Mouse (Mus musculus): Measurements from ENCODE around the gene Elf2. TPM values are rescaled to one million over a fixed set of nuclear protein-coding genes. Genes with fewer than 3 reads are reported as not detected.

Gene Elf2
- polyA plus RNA-seq, 1 experiment from 2014 or later = 35.4 TPM

DNA sequence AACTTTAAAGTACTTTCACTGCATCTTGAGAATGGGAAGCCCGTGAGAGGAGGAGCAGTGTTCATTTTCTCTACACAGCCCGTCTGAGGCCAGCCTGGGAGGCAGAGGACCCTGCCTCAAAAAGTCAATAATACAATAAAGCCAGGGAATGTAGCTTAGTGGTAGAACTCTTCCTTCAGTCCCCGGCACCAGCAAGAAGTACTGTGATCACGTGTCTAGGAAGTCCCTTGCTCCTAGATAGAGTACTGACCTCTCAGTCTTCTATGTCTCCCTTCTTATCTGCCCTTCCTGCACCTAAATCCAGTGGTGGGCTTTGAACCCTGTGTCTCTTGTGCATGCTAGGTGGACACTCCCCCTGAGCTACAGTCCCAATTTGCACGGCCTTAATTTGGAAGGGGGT is 109.6 kb downstream of the Elf2 start:
- Histone ChIP-seq H3K36me3 (no peaks in the 10 kb centered on the region), H3K4me3 (no peak overlapping the region), H3K27ac (0 out of 2 replicates have a peak overlapping the region, but pooled peaks have one; percentile 5), H3K4me1 (replicated peaks) (peaks cover 36% of the 10 kb centered on the region), H3K9me3 (no peaks in the 10 kb centered on the region), H3K27me3 (ENCODE audit: insufficient read depth, poor library complexity, severe bottlenecking) (no peaks in the 10 kb centered on the region)
- WGBS = 87% methylated on average over 5 of the region's 5 CpGs
- DNase-seq (ENCODE audit: low spot score) = no peak

DNA sequence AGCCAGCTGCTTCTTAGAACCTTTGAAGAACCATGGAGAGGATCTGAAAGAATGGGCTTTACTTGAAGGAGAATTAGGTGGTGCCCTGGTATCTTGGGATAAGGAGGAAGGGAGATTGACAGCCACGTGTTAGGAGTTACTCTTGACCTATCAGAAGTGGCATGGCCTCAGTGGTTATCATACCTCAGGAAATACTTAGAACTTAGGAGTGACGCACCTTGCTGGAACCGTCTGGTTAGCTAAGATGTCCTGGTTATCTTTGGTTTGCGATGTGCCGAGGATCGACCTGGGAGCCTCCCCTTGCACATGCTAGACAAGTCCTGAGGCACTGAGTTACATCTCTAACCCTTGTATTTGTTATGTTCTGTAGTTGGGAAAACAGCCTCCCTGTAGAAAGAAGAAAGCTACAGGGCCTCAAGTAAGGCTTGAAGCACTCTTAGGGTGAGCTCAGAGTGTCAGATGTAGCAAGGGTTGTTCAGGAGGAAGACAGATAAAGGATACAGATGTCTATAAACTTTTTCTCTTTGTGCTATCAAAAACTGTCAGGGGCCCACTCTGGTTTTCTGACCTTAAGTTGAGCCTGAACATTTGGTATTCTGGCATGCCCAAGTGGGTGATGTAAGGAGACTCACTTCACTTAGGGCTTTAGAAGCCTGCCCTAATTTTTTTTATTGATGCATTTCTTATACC is 110.2 kb downstream of the Elf2 start:
- no peaks in the 10 kb centered on the region for H3K36me3 ChIP-seq
- 94% methylated on average over 6 of the region's 6 CpGs for WGBS

DNA sequence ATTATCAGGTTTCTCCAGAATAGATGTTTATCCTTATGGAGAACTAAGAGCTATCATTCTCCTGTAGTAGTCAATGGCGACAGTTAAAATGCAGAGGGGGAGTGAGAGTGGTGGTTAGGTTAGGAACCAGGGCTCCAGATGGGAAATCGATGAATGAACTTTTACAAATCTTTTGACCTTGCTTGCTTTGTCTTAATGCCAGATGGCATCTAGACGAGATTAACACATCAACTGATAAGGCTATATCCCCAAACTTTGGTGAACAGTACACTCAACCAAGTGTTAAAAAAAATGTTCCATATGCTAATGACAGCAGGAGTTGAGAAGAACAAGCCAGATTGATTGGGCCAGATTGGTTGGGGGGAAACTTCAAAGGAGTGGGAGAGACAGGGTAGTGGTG is 111.2 kb downstream of the Elf2 start:
- peaks cover 35% of the 10 kb centered on the region for H3K4me1 ChIP-seq (replicated peaks)
- 88% methylated on average over 3 of the region's 3 CpGs for WGBS
- H3K27ac ChIP-seq = no peak overlapping the region
- no peaks in the 10 kb centered on the region for H3K27me3 ChIP-seq (ENCODE audit: insufficient read depth, poor library complexity, severe bottlenecking)
- DNase-seq (ENCODE audit: low spot score) = no peak
- H3K4me3 ChIP-seq = no peak overlapping the region
- H3K36me3 ChIP-seq = no peaks in the 10 kb centered on the region
- H3K9me3 ChIP-seq = no peaks in the 10 kb centered on the region

More for the DNA sequence above, 110.2 kb downstream of the Elf2 start:
- Histone ChIP-seq H3K4me3 (no peak overlapping the region), H3K9me3 (no peaks in the 10 kb centered on the region), H3K27ac (no peak overlapping the region), H3K4me1 (replicated peaks) (peaks cover 42% of the 10 kb centered on the region), H3K27me3 (ENCODE audit: insufficient read depth, poor library complexity, severe bottlenecking) (no peaks in the 10 kb centered on the region)
- no peak for DNase-seq (ENCODE audit: low spot score)

DNA sequence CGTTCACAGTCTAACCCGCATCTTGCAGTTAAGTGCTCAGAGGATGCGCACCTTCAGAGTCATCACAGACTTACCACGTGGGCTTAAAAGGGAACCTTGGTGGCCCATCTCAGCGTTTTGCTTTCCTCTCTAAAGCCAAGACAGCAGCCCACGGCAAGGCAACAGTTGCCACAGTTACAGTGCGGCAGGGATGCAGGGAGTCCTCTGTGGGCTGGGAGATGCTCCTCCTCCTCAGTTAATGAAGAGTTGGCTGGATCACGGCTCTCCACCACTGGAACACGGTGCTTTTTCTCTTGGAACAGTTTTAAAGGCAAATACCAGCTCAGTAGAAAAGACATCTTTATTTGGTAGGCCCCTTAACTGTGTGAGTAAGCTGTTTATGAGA is 111.7 kb downstream of the Elf2 start:
- Histone ChIP-seq H3K4me3 (no peak overlapping the region), H3K4me1 (replicated peaks) (peaks cover 36% of the 10 kb centered on the region), H3K9me3 (no peaks in the 10 kb centered on the region), H3K36me3 (no peaks in the 10 kb centered on the region), H3K27me3 (ENCODE audit: insufficient read depth, poor library complexity, severe bottlenecking) (no peaks in the 10 kb centered on the region), H3K27ac (no peak overlapping the region)
- WGBS = 87% methylated on average over 9 of the region's 9 CpGs
- DNase-seq (ENCODE audit: low spot score) = no peak

DNA sequence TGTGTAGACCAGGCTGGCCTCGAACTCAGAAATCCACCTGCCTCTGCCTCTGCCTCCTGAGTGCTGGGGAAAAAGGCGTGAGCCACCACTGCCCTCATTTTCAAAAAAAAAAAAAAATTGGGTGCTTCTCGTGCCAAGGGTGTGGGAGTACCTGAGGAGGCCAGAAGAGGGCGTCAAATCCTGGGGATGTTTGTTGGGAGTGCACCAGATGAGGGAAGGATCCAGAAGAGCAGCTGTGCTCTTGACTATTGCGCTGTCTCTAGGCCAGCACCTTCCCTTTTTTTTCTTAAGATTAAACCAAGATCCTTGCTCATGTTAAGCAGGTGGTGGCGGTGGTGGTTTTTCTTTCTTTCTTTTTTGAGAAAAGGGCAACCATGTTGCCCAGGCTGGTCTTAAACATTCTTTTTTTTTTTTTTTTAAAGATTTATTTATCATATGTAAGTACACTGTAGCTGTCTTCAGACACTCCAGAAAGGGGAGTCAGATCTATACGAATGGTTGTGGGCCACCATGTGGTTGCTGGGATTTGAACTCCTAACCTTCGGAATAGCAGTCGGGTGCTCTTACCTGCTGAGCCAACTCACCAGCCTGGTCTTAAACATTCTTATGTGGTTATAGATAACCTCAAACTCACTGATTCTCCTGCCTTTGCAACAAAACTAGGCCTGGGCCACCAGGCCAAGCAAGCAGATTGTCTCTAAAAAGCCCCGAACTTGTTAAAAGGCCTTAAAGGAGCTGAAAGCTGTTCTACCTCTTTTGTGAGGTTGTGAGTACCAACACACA is 112.2 kb downstream of the Elf2 start:
- Histone ChIP-seq H3K27me3 (ENCODE audit: insufficient read depth, poor library complexity, severe bottlenecking) (peaks cover 2% of the 10 kb centered on the region; the same call in 1 of the 2 replicates), H3K4me1 (replicated peaks) (peaks cover 38% of the 10 kb centered on the region), H3K4me3 (no peak overlapping the region), H3K27ac (no peak overlapping the region), H3K9me3 (no peaks in the 10 kb centered on the region), H3K36me3 (no peaks in the 10 kb centered on the region)
- 82% methylated on average over 10 of the region's 10 CpGs for WGBS
- DNase-seq (ENCODE audit: low spot score) = peak; percentile 37

DNA sequence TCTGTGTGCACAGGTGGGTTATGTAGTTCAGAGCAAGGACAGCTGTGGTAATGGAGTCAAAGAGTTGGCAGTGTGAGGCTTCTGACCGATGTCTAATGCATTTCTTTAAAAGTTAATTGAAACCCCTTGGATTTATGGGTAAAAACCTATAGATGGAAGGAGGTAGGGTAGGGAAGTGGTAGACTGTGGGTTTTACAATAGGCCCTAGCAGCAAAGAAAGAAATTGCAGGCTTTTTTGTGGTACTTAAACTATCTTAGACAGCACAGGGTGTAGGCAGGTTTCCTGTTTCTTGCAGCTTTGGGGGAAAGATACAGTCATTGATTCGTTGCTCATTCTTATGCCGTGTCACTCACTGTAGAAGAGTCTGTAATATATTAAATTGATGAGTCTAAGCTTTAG is 113.9 kb downstream of the Elf2 start:
- H3K4me3 ChIP-seq = peak overlapping the region; percentile 92; the same call in 1 of the 2 replicates

DNA sequence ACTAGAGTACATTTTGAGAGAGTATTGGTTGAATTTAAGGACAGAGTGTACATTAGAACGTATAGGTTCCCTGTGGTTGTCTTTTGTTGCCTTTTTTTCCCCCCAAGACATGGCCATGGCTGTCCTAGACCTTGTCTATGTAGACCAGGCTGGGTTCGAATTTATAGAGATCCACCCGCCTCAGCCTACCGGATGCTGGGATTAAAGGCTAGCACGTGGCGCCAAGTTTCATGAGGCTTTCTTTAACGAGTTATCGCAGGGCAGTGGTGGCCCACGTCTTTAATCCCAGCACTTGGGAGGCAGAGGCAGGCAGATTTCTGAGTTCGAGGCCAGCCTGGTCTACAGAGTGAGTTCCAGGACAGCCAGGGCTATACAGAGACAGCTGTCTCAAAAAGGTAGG is 114.5 kb downstream of the Elf2 start:
- H3K36me3 ChIP-seq = no peaks in the 10 kb centered on the region
- peak overlapping the region; percentile 92 for H3K4me3 ChIP-seq
- DNase-seq (ENCODE audit: low spot score) = no peak
- H3K27ac ChIP-seq = no peak overlapping the region
- no peaks in the 10 kb centered on the region for H3K9me3 ChIP-seq
- H3K4me1 ChIP-seq (replicated peaks) = peaks cover 48% of the 10 kb centered on the region
- 95% methylated on average over 10 of the region's 10 CpGs for WGBS
- H3K27me3 ChIP-seq (ENCODE audit: insufficient read depth, poor library complexity, severe bottlenecking) = peaks cover 9% of the 10 kb centered on the region; the same call in 1 of the 2 replicates

More for the DNA sequence above, 113.9 kb downstream of the Elf2 start:
- DNase-seq (ENCODE audit: low spot score) = no peak
- Histone ChIP-seq H3K27ac (no peak overlapping the region), H3K36me3 (no peaks in the 10 kb centered on the region), H3K27me3 (ENCODE audit: insufficient read depth, poor library complexity, severe bottlenecking) (peaks cover 9% of the 10 kb centered on the region; the same call in 1 of the 2 replicates), H3K4me1 (replicated peaks) (peaks cover 48% of the 10 kb centered on the region), H3K9me3 (no peaks in the 10 kb centered on the region)
- 92% methylated on average over 3 of the region's 3 CpGs for WGBS

DNA sequence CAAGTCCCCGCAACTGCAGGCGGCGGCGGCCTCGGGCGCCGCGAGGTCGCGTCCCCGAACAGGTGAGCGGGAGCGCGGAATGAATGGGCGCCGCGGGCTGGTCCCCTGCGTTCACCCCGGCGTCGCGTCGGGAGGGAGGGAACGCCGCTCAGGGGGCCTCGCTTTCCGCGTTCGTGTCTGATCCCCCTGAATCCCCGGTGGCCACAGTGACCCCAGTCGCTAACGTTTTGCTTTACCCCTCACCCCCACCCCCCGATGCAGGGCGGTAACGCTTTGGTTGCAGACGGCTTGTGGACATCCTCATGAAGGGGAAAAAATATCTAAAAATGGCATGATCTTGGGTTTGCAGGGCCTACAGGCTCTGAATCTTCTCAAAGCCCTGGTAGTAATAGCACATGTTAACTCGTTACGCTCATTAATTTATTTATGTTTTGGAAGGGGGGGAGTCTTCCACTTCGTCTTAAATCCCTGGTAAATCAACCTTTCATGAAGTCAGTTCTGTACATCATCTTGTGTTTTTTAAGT is 115.2 kb downstream of the Elf2 start:
- WGBS = under 1% methylated on average over 39 of the region's 39 CpGs
- Histone ChIP-seq H3K27me3 (ENCODE audit: insufficient read depth, poor library complexity, severe bottlenecking) (peaks cover 9% of the 10 kb centered on the region; the same call in 1 of the 2 replicates), H3K4me1 (replicated peaks) (peaks cover 51% of the 10 kb centered on the region), H3K4me3 (peak overlapping the region; percentile 92), H3K36me3 (no peaks in the 10 kb centered on the region), H3K9me3 (no peaks in the 10 kb centered on the region), H3K27ac (peak overlapping the region; percentile 100)
- DNase-seq (ENCODE audit: low spot score) = no peak

DNA sequence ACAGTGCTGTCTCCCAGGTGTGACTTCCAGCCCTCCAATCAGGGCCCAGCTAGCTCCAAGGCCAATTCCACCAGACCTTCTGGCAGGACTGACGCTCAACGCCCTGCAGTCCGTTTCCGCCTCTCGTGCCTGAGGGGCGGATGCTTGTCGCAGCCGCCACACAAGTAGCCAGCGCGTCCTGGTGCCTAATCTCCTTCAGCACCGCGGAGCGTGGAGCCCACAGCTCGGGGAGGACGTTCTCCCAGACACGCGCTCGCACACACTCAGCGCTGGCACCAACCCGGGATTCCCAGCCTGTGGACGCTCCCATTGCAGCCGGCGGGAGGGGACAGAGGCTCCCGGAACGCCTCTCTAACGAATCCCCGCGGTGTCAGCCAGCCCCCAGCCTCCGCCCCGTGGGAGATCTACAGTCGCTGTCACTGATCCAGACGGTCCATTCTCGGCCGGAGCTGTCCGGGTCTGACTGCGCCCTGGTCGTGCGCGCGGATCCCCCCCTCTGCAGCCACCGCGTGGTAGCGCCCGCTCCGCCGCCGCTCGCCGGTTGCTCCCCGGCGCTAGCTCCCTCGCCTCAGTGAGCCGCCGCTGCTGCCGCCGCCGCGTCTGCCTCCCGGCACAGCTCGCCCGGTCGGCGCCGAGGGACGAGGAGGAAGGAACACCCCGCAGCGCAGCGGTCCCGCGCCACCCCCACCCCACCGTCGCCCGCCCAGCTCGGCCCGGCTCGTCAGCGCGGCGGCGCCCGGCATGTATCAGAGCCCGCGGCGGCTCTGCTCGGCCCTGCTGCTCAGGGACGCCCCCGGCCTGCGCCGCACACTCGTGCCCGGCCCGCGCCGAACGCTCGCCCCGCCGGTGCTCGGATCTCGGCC is 115.9 kb downstream of the Elf2 start, which contains the start of gene Noct:
Gene Noct, plus strand, starts transcription at position 85 of the 863 bp plus-strand sequence.
- Histone ChIP-seq H3K36me3 (no peaks in the 10 kb centered on the region), H3K27ac (peak within 1 kb of the TSS; percentile 100), H3K9me3 (no peaks in the 10 kb centered on the region), H3K27me3 (ENCODE audit: insufficient read depth, poor library complexity, severe bottlenecking) (peaks cover 9% of the 10 kb centered on the region; the same call in 1 of the 2 replicates), H3K4me1 (replicated peaks) (peaks cover 51% of the 10 kb centered on the region), H3K4me3 (peak within 1 kb of the TSS; percentile 92)
- under 1% methylated on average over 100 of the region's 100 CpGs for WGBS
- peak; percentile 89 for DNase-seq (ENCODE audit: low spot score)

DNA sequence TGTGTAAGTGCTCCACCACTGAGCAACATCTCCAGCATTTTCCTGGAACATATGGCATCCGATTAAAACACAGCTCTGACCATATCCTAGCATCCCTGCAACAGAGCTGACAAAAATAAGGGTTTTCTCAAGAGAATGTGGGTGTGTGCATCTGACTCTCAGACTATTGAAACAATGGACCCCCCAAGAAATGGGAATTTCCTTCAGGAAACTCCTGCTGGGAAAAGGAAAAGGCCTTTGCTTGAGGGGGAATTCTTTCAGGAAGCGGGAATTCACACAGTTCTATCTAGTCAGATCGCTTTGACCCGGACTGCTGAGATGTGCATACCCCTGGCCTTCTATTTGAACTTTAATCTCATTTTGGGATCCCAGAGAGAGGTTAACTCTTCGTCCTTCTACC is 116.9 kb downstream of the Elf2 start:
- 14% methylated on average over 5 of the region's 5 CpGs for WGBS
- no peak for DNase-seq (ENCODE audit: low spot score)
- no peaks in the 10 kb centered on the region for H3K36me3 ChIP-seq
- peaks cover 9% of the 10 kb centered on the region; the same call in 1 of the 2 replicates for H3K27me3 ChIP-seq (ENCODE audit: insufficient read depth, poor library complexity, severe bottlenecking)
- no peaks in the 10 kb centered on the region for H3K9me3 ChIP-seq
- peaks cover 46% of the 10 kb centered on the region for H3K4me1 ChIP-seq (replicated peaks)
- H3K27ac ChIP-seq = peak overlapping the region; percentile 100; the same call in 1 of the 2 replicates
- peak overlapping the region; percentile 92; the same call in 1 of the 2 replicates for H3K4me3 ChIP-seq

DNA sequence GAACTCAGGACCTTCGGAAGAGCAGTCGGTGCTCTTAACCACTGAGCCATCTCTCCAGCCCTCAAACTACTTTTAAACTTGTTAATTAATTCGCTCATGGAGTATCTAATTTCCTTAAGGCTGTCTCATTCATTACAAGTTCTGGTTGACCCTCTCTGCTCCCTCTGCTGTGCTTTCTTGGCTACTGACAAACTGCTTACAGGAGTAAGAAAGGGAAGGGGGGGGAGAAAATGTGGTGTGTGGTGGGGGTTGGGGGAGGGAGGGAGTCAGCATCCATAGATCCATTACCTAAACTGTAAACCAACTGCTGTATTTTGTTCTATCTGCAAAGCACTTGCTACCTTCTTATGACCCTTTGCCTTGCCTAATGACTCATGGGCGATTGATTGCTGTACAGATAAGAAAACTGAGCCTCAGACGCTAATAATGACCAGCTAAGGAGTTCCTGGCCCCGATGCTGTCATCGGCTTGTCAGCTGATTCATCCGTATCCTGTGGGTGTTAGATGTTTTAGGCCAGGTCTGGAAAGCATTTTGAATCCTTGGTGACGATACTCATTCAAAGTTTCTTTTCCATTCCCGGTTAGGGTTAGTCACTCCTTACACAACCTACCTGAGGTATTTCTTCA is 117.5 kb downstream of the Elf2 start:
- H3K9me3 ChIP-seq = no peaks in the 10 kb centered on the region
- 0 out of 2 replicates have a peak overlapping the region, but pooled peaks have one; percentile 92 for H3K4me3 ChIP-seq
- peaks cover 46% of the 10 kb centered on the region for H3K4me1 ChIP-seq (replicated peaks)
- H3K36me3 ChIP-seq = no peaks in the 10 kb centered on the region
- WGBS = 59% methylated on average over 10 of the region's 10 CpGs
- DNase-seq (ENCODE audit: low spot score) = no peak
- peaks cover 9% of the 10 kb centered on the region; the same call in 1 of the 2 replicates for H3K27me3 ChIP-seq (ENCODE audit: insufficient read depth, poor library complexity, severe bottlenecking)
- H3K27ac ChIP-seq = 0 out of 2 replicates have a peak overlapping the region, but pooled peaks have one; percentile 100

DNA sequence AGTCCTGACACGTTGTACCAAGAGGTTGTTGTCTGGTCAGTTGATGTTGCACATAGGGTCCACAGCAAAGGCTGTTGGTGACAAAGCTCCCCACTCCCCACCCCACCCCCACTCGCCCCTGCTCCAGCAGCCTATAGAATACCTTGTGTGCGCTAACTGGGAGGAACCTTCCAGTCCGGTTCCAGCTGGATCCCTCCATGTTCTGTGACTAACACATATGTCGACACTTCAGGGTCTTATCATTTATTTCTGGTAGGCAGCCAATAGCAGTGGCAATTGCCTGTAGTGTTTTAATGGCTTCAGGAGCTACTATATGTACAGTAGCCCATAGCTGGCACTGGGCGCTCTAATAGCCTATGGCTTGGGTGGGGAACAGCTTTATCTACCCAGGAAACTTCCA is 118.2 kb downstream of the Elf2 start:
- no peaks in the 10 kb centered on the region for H3K36me3 ChIP-seq
- H3K9me3 ChIP-seq = no peaks in the 10 kb centered on the region
- DNase-seq (ENCODE audit: low spot score) = no peak
- peaks cover 44% of the 10 kb centered on the region for H3K4me1 ChIP-seq (replicated peaks)
- H3K27me3 ChIP-seq (ENCODE audit: insufficient read depth, poor library complexity, severe bottlenecking) = peaks cover 9% of the 10 kb centered on the region; the same call in 1 of the 2 replicates
- H3K4me3 ChIP-seq = no peak overlapping the region
- H3K27ac ChIP-seq = no peak overlapping the region
- 89% methylated on average over 6 of the region's 6 CpGs for WGBS
